Mouse (Mus musculus): ENCODE measurements around the gene Slc35c1. TPM values are rescaled to one million over a fixed set of nuclear protein-coding genes. Genes with fewer than 3 reads are reported as not detected.

Gene Slc35c1
- 10 to 100 TPM; 49.9 to 84.6 TPM for polyA plus RNA-seq (2017; shearing (Covaris generic))

GRCm38 (mm10) chr2:92459921-92460707, at the start of gene Slc35c1:
TSS of gene Slc35c1 (minus strand) at chr2:92460538.

GRCm38 (mm10) chr2:92433578-92434374, 26.6 kb downstream of the Slc35c1 start, which contains the start of gene Cry2:
TSS of gene Cry2 (minus strand) at chr2:92434043.

Other genes starting within 250 kb of the Slc35c1 start
- 10 to 100 TPM; 47.1 to 48.5 TPM for gene Pex16, start 85.9 kb downstream of the Slc35c1 start, polyA plus RNA-seq (2017; shearing (Covaris generic))
- 1 to 10 TPM; 1.1 to 1.8 TPM for gene Large2, start 85.7 kb downstream of the Slc35c1 start, polyA plus RNA-seq (2017; shearing (Covaris generic))
- gene 1700029I15Rik, start 78.0 kb downstream of the Slc35c1 start, polyA plus RNA-seq (2017; shearing (Covaris generic)): 1 to 10 TPM; 2.2 to 3.5 TPM
- gene Mapk8ip1, start 59.3 kb downstream of the Slc35c1 start, polyA plus RNA-seq (2017; shearing (Covaris generic)): 1 to 10 TPM in 1 of 2 experiments, under 1 TPM in 1; 0.92 to 1.2 TPM
- gene Cry2, start 26.5 kb downstream of the Slc35c1 start, polyA plus RNA-seq (2017; shearing (Covaris generic)): 10 to 100 TPM in 1 of 2 experiments, 1 to 10 TPM in 1; 9.5 to 11.8 TPM
- gene Chst1, start 139.2 kb upstream of the Slc35c1 start, polyA plus RNA-seq (2017; shearing (Covaris generic)): under 1 TPM in 1 of 2 experiments, not detected in 1; 0.77 TPM